Mouse (Mus musculus) retina, postnatal 1 day (tissue): ENCODE data around the gene Pld2.

ENCODE experiments used
- DNase-seq: peaks from one replicate; pipeline ENCODE4 v3.0.0-alpha.2; 2012

The Pld2 gene

GRCm38 (mm10) chr11:70539877-70540587 is at the start of gene Pld2:
Gene Pld2, plus strand, starts transcription at chr11:70540064.
- DNase-seq: peak; percentile 90

- DNase-seq: no peak
Observed at GRCm38 (mm10) chr11:70499566-70500475, 40.0 kb upstream of the Pld2 start.

- DNase-seq: no peak
Observed at GRCm38 (mm10) chr11:70500476-70500812, 39.4 kb upstream of the Pld2 start.

- no peak for DNase-seq
Observed at GRCm38 (mm10) chr11:70502018-70502417, 37.8 kb upstream of the Pld2 start.

- no peak for DNase-seq
Observed at GRCm38 (mm10) chr11:70504970-70505369, 34.9 kb upstream of the Pld2 start, which contains the start of gene Tm4sf5. Gene Tm4sf5, plus strand, starts transcription at chr11:70505244.

GRCm38 (mm10) chr11:70506385-70506784 is 33.5 kb upstream of the Pld2 start:
- peak; percentile 74 for DNase-seq

- DNase-seq: no peak
Observed at GRCm38 (mm10) chr11:70506962-70507515, 32.8 kb upstream of the Pld2 start.

GRCm38 (mm10) chr11:70509753-70510564 is 29.9 kb upstream of the Pld2 start:
- DNase-seq: peak; percentile 66

GRCm38 (mm10) chr11:70511242-70511641 is 28.6 kb upstream of the Pld2 start:
- DNase-seq: no peak

GRCm38 (mm10) chr11:70511825-70512224 is 28.0 kb upstream of the Pld2 start:
- no peak for DNase-seq

- DNase-seq: no peak
Observed at GRCm38 (mm10) chr11:70512709-70513342, 27.0 kb upstream of the Pld2 start.

GRCm38 (mm10) chr11:70513520-70513919 is 26.3 kb upstream of the Pld2 start:
- DNase-seq: peak; percentile 13

- no peak for DNase-seq
Observed at GRCm38 (mm10) chr11:70514288-70514687, 25.6 kb upstream of the Pld2 start, which contains the start of gene Vmo1. Gene Vmo1, minus strand, starts transcription at chr11:70514616.

- DNase-seq: peak; percentile 84
Observed at GRCm38 (mm10) chr11:70516352-70516751, 23.5 kb upstream of the Pld2 start.

- no peak for DNase-seq
Observed at GRCm38 (mm10) chr11:70518436-70518835, 21.4 kb upstream of the Pld2 start.

GRCm38 (mm10) chr11:70518923-70519322 is 20.9 kb upstream of the Pld2 start, which contains the start of gene Gltpd2:
Gene Gltpd2, plus strand, starts transcription at chr11:70519196.
- no peak for DNase-seq

GRCm38 (mm10) chr11:70520178-70520769 is 19.6 kb upstream of the Pld2 start:
- DNase-seq: peak; percentile 65

- peak; percentile 52 for DNase-seq
Observed at GRCm38 (mm10) chr11:70523306-70523989, 16.4 kb upstream of the Pld2 start.

- no peak for DNase-seq
Observed at GRCm38 (mm10) chr11:70524782-70525181, 15.1 kb upstream of the Pld2 start.

- peak; percentile 99 for DNase-seq
Observed at GRCm38 (mm10) chr11:70525184-70525678, 14.6 kb upstream of the Pld2 start, which contains the start of gene Psmb6. Gene Psmb6, plus strand, starts transcription at chr11:70525367.

- no peak for DNase-seq
Observed at GRCm38 (mm10) chr11:70525726-70526125, 14.1 kb upstream of the Pld2 start.
